Mouse (Mus musculus): ENCODE data around the gene Fat3.

GRCm38 (mm10) chr9:16200948-16201347, 300.1 kb downstream of the Fat3 start:
- TF ChIP-seq CEBPB (IDR thresholded peaks at IDR 0.05; ENCODE audit: low read depth) (no peak), CTCF (IDR thresholded peaks at IDR 0.05; ENCODE audit: control insufficient read depth, insufficient read depth, insufficient read length) (no peak)

Measured in C2C12 (cell line).